In the genomic region with DNA sequence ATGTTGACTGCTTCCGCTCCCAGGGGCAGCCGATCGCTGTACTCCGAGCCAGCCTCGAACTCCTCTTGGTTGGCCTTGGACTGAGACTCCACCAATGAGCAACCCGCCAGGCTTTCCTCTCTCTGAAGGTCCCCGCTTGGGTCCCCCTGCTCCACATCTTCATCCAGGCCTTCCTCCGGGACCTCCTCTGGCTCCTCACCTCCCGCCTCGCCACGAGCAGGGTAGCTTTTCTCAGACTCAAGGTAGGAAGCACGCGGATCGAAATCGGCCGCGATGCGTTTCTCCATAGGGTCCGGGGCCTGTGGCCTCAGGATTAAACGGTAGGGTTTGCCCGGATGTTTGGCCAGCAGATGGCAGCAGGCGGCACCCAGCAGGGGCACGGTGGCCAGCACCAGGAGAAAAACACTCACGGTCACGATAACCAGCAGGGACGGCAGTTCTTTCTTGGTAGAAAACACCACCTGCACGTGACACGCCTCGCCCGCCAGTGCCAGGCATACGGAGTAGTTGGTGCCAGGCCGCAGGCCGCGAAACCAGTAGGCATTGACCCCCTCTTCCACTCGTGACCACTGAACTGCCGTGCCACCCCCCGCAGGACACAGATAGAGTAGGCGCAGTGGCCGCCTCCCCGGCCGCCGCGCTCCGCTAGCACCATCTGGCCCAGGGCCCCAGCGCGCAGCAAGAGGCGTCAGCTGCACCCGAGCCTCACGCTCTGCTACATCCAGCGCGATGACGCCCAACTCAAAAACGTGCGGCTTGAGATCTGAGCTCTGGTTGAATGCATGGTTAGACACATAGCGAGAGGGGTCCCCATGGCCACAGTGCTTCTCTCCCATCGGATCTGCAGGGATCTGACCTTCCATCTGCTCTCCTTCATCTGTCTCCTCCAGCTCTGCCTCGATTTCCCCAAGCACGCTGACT, we compare ENCODE assay signal across 8 mouse cellular contexts. TPM values are rescaled to one million over a fixed set of nuclear protein-coding genes. Genes with fewer than 3 reads are reported as not detected.
DNase-seq lines count a peak whose midpoint lies in the region; ATAC-seq and TF ChIP-seq lines count a peak whose summit lies in the region.

No protein-coding gene starts in this region.

- H3K27ac ChIP-seq in forebrain, embryonic 16.5 days (ENCODE audit: low read length), result peak overlapping the region; percentile 98
- no peak overlapping the region for H3K27ac ChIP-seq in intestine, embryonic 16.5 days (ENCODE audit: low read length)
- H3K27ac ChIP-seq in liver, adult 2 months (replicated peaks; ENCODE audit: insufficient read depth, low read depth, low read length), result no peak overlapping the region
- peak overlapping the region; percentile 47; the same call in 1 of the 2 replicates for H3K27ac ChIP-seq in midbrain, postnatal 0 days (ENCODE audit: low read depth, low read length)
- H3K27ac ChIP-seq in stomach, embryonic 16.5 days (ENCODE audit: low read length), result no peak overlapping the region

- H3K9me3 ChIP-seq in forebrain, embryonic 16.5 days (ENCODE audit: control insufficient read depth, low read length), result no peaks in the 10 kb centered on the region
- no peaks in the 10 kb centered on the region for H3K9me3 ChIP-seq in intestine, embryonic 16.5 days (ENCODE audit: control insufficient read depth, low read length)
- H3K9me3 ChIP-seq in midbrain, postnatal 0 days (ENCODE audit: low read length), result no peaks in the 10 kb centered on the region
- no peaks in the 10 kb centered on the region for H3K9me3 ChIP-seq in stomach, embryonic 16.5 days (replicated peaks; ENCODE audit: control insufficient read depth, low read length)

- WGBS in forebrain, embryonic 16.5 days, result 3% methylated on average over 58 of the region's 58 CpGs
- WGBS in intestine, embryonic 16.5 days, result 1% methylated on average over 58 of the region's 58 CpGs
- whole genome bisulfite sequencing in liver, adult 2 months, result 4% methylated on average over 58 of the region's 58 CpGs
- 1% methylated on average over 58 of the region's 58 CpGs for WGBS in midbrain, postnatal 0 days
- 2% methylated on average over 58 of the region's 58 CpGs for WGBS in stomach, embryonic 16.5 days

- peaks cover 67% of the 10 kb centered on the region for H3K4me1 ChIP-seq in forebrain, embryonic 16.5 days (replicated peaks; ENCODE audit: control insufficient read depth, insufficient read depth, low read length)
- peaks cover 41% of the 10 kb centered on the region for H3K4me1 ChIP-seq in intestine, embryonic 16.5 days (ENCODE audit: control insufficient read depth, insufficient read depth, low read length)
- H3K4me1 ChIP-seq in liver, adult 2 months (ENCODE audit: control insufficient read depth, insufficient read depth, low read length), result no peaks in the 10 kb centered on the region
- peaks cover 6% of the 10 kb centered on the region for H3K4me1 ChIP-seq in midbrain, postnatal 0 days (ENCODE audit: insufficient read depth, low read length)
- peaks cover 28% of the 10 kb centered on the region for H3K4me1 ChIP-seq in stomach, embryonic 16.5 days (ENCODE audit: control insufficient read depth, insufficient read depth, low read length)

- DNase-seq in frontal cortex, adult 2 months (ENCODE audit: extremely low spot score in 1 of 2, low spot score in 1 of 2), result no peak
- peak; percentile 29 for DNase-seq in cerebellum, adult 8-10 months
- no peak for DNase-seq in liver, adult 2 months (ENCODE audit: extremely low read depth, low read depth, low spot score)
- DNase-seq in midbrain, postnatal 0 days (ENCODE audit: low spot score), result peak; percentile 54

- peaks cover 21% of the 10 kb centered on the region for H3K27me3 ChIP-seq in forebrain, embryonic 16.5 days (replicated peaks; ENCODE audit: control insufficient read depth, insufficient read depth, low read length)
- peaks cover 85% of the 10 kb centered on the region for H3K27me3 ChIP-seq in intestine, embryonic 16.5 days (replicated peaks; ENCODE audit: control insufficient read depth, insufficient read depth, low read length)
- H3K27me3 ChIP-seq in liver, adult 2 months (ENCODE audit: control insufficient read depth, insufficient read depth, low read length), result peaks cover 33% of the 10 kb centered on the region
- peaks cover 60% of the 10 kb centered on the region for H3K27me3 ChIP-seq in midbrain, postnatal 0 days (ENCODE audit: insufficient read depth, low read length)
- peaks cover 79% of the 10 kb centered on the region for H3K27me3 ChIP-seq in stomach, embryonic 16.5 days (ENCODE audit: control insufficient read depth, insufficient read depth, low read length)

- ATAC-seq in frontal cortex, adult (ENCODE audit: low TSS enrichment), result peak; percentile 16; the same call in 1 of the 2 replicates
- ATAC-seq in forebrain, embryonic 16.5 days, result no peak
- ATAC-seq in intestine, embryonic 16.5 days, result 0 out of 2 replicates have a peak, but pooled peaks have one; percentile 26
- no peak for ATAC-seq in midbrain, postnatal 0 days (ENCODE audit: low FRiP score)
- ATAC-seq in stomach, embryonic 16.5 days (ENCODE audit: insufficient read depth, low FRiP score), result no peak

- no peak for TF ChIP-seq POLR2A in liver, adult 2 months (IDR thresholded peaks at IDR 0.05; ENCODE audit: extremely low read depth, insufficient read depth, low read length)

- H3K4me2 ChIP-seq in forebrain, embryonic 16.5 days (ENCODE audit: low read length), result peak overlapping the region; percentile 81
- H3K4me2 ChIP-seq in intestine, embryonic 16.5 days (ENCODE audit: low read depth, low read length), result peak overlapping the region; percentile 46
- peak overlapping the region; percentile 66 for H3K4me2 ChIP-seq in midbrain, postnatal 0 days (ENCODE audit: low read depth, low read length, poor library complexity, severe bottlenecking)
- peak overlapping the region; percentile 43 for H3K4me2 ChIP-seq in stomach, embryonic 16.5 days (ENCODE audit: low read depth, low read length)

- H3K4me3 ChIP-seq in forebrain, embryonic 16.5 days (replicated peaks; ENCODE audit: low read length), result peak overlapping the region; percentile 63
- H3K4me3 ChIP-seq in intestine, embryonic 16.5 days (ENCODE audit: low read length), result peak overlapping the region; percentile 28
- H3K4me3 ChIP-seq in liver, adult 2 months (ENCODE audit: insufficient read depth, low read depth, low read length), result no peak overlapping the region
- H3K4me3 ChIP-seq in midbrain, postnatal 0 days (ENCODE audit: low read depth, low read length), result peak overlapping the region; percentile 35
- peak overlapping the region; percentile 23 for H3K4me3 ChIP-seq in stomach, embryonic 16.5 days (replicated peaks; ENCODE audit: low read length)

- H3K79me2 ChIP-seq in liver, adult 2 months (ENCODE audit: control insufficient read depth, insufficient read depth, low read length), result no peaks in the 10 kb centered on the region

- peak; percentile 80 for TF ChIP-seq CTCF in liver, adult 2 months (IDR thresholded peaks at IDR 0.05; ENCODE audit: low read depth, low read length)
- peak; percentile 75 for TF ChIP-seq CTCF in midbrain, postnatal 0 days (IDR thresholded peaks at IDR 0.05)

- no peaks in the 10 kb centered on the region; the same call in 1 of the 2 replicates for H3K36me3 ChIP-seq in forebrain, embryonic 16.5 days (ENCODE audit: control insufficient read depth, insufficient read depth)
- H3K36me3 ChIP-seq in intestine, embryonic 16.5 days (ENCODE audit: control insufficient read depth, insufficient read depth, low read length), result no peaks in the 10 kb centered on the region
- H3K36me3 ChIP-seq in liver, adult 2 months (ENCODE audit: control insufficient read depth, insufficient read depth, low read length), result no peaks in the 10 kb centered on the region
- no peaks in the 10 kb centered on the region for H3K36me3 ChIP-seq in midbrain, postnatal 0 days (ENCODE audit: insufficient read depth, low read length)
- no peaks in the 10 kb centered on the region for H3K36me3 ChIP-seq in stomach, embryonic 16.5 days (ENCODE audit: control insufficient read depth, insufficient read depth, low read length)

- peak overlapping the region; percentile 76 for H3K9ac ChIP-seq in forebrain, embryonic 16.5 days (replicated peaks; ENCODE audit: low read depth, low read length)
- peak overlapping the region; percentile 5; the same call in 1 of the 2 replicates for H3K9ac ChIP-seq in intestine, embryonic 16.5 days (ENCODE audit: low read depth, low read length)
- no peak overlapping the region for H3K9ac ChIP-seq in liver, adult 2 months (ENCODE audit: low read depth, low read length)
- H3K9ac ChIP-seq in midbrain, postnatal 0 days (replicated peaks; ENCODE audit: low read length, poor library complexity, severe bottlenecking), result peak overlapping the region; percentile 63
- H3K9ac ChIP-seq in stomach, embryonic 16.5 days (ENCODE audit: low read length), result no peak overlapping the region

RNA-seq across cellular contexts. Expression of a gene that starts 6.1 kb away (rescaled TPM):
- 96.8 and 108 TPM in 2 replicates for polyA plus RNA-seq in frontal cortex, adult 2 months (2012; rRNA removed)
- 16.8 and 25.5 TPM in 2 replicates for polyA plus RNA-seq in forebrain, embryonic 16.5 days (2015; fragmentation: Nextera tagmentation; extraction: Ambion mirVana)
- 70.7 and 77.5 TPM in 2 replicates for polyA plus RNA-seq in intestine, embryonic 16.5 days (2015; fragmentation: Nextera tagmentation; extraction: Ambion mirVana)
- 1.4 and 1.5 TPM in 2 replicates for total RNA-seq in liver, adult 2 months (2014; rRNA removed)
- 6.8 and 7.7 TPM in 2 replicates for polyA plus RNA-seq in liver, adult 2 months (2012; rRNA removed)
- total RNA-seq in midbrain, postnatal 0 days (2014; rRNA removed), result 55.6 and 68.8 TPM in 2 replicates
- polyA plus RNA-seq in midbrain, postnatal 0 days (2015; fragmentation: Nextera tagmentation; extraction: Ambion mirVana), result 32.5 and 36.5 TPM in 2 replicates
- polyA plus RNA-seq in stomach, embryonic 16.5 days (2015; fragmentation: Nextera tagmentation; extraction: Ambion mirVana), result 120 and 128 TPM in 2 replicates

RNA-seq across cellular contexts. Expression of a gene that starts 6.1 kb away (rescaled TPM):
- 38.6 and 42.5 TPM in 2 replicates for polyA plus RNA-seq in frontal cortex, adult 2 months (2012; rRNA removed)
- 74.4 and 88.4 TPM in 2 replicates for polyA plus RNA-seq in forebrain, embryonic 16.5 days (2015; fragmentation: Nextera tagmentation; extraction: Ambion mirVana)
- 0.83 and 1.0 TPM in 2 replicates for polyA plus RNA-seq in intestine, embryonic 16.5 days (2015; fragmentation: Nextera tagmentation; extraction: Ambion mirVana)
- 0.07 TPM in 1 of 2 replicates, not detected in the other for total RNA-seq in liver, adult 2 months (2014; rRNA removed)
- not detected in 2 replicates for polyA plus RNA-seq in liver, adult 2 months (2012; rRNA removed)
- total RNA-seq in midbrain, postnatal 0 days (2014; rRNA removed), result 233 and 267 TPM in 2 replicates
- polyA plus RNA-seq in midbrain, postnatal 0 days (2015; fragmentation: Nextera tagmentation; extraction: Ambion mirVana), result 16.7 and 18.1 TPM in 2 replicates
- 1.3 TPM in 2 replicates for polyA plus RNA-seq in stomach, embryonic 16.5 days (2015; fragmentation: Nextera tagmentation; extraction: Ambion mirVana)

RNA-seq across cellular contexts. Expression of a gene that starts 51.5 kb away (rescaled TPM):
- 9.5 and 10.0 TPM in 2 replicates for polyA plus RNA-seq in frontal cortex, adult 2 months (2012; rRNA removed)
- polyA plus RNA-seq in forebrain, embryonic 16.5 days (2015; fragmentation: Nextera tagmentation; extraction: Ambion mirVana), result 7.4 and 8.1 TPM in 2 replicates
- 12.4 and 13.7 TPM in 2 replicates for polyA plus RNA-seq in intestine, embryonic 16.5 days (2015; fragmentation: Nextera tagmentation; extraction: Ambion mirVana)
- total RNA-seq in liver, adult 2 months (2014; rRNA removed), result 7.4 and 8.9 TPM in 2 replicates
- 13.8 and 15.2 TPM in 2 replicates for polyA plus RNA-seq in liver, adult 2 months (2012; rRNA removed)
- 5.6 and 9.0 TPM in 2 replicates for total RNA-seq in midbrain, postnatal 0 days (2014; rRNA removed)
- 2.9 and 3.2 TPM in 2 replicates for polyA plus RNA-seq in midbrain, postnatal 0 days (2015; fragmentation: Nextera tagmentation; extraction: Ambion mirVana)
- polyA plus RNA-seq in stomach, embryonic 16.5 days (2015; fragmentation: Nextera tagmentation; extraction: Ambion mirVana), result 17.9 and 19.0 TPM in 2 replicates

RNA-seq across cellular contexts. Expression of a gene that starts 54.9 kb away (rescaled TPM):
- polyA plus RNA-seq in frontal cortex, adult 2 months (2012; rRNA removed), result 99.9 and 102 TPM in 2 replicates
- 104 and 120 TPM in 2 replicates for polyA plus RNA-seq in forebrain, embryonic 16.5 days (2015; fragmentation: Nextera tagmentation; extraction: Ambion mirVana)
- polyA plus RNA-seq in intestine, embryonic 16.5 days (2015; fragmentation: Nextera tagmentation; extraction: Ambion mirVana), result 21.1 and 22.4 TPM in 2 replicates
- total RNA-seq in liver, adult 2 months (2014; rRNA removed), result 5.4 and 5.8 TPM in 2 replicates
- 7.8 and 8.1 TPM in 2 replicates for polyA plus RNA-seq in liver, adult 2 months (2012; rRNA removed)
- total RNA-seq in midbrain, postnatal 0 days (2014; rRNA removed), result 159 and 170 TPM in 2 replicates
- polyA plus RNA-seq in midbrain, postnatal 0 days (2015; fragmentation: Nextera tagmentation; extraction: Ambion mirVana), result 161 and 172 TPM in 2 replicates
- 23.7 and 26.0 TPM in 2 replicates for polyA plus RNA-seq in stomach, embryonic 16.5 days (2015; fragmentation: Nextera tagmentation; extraction: Ambion mirVana)

Comparison
In these comparisons a context has a peak if more than half of its experiments do, and no peak if none do; other contexts are left out.
1. ATAC-seq: peak in frontal cortex, adult (single experiment) and intestine, embryonic 16.5 days (single experiment); none in forebrain, embryonic 16.5 days (single experiment), midbrain, postnatal 0 days (single experiment) and stomach, embryonic 16.5 days (single experiment).
2. DNase-seq: peak in cerebellum, adult 8-10 months (single experiment) and midbrain, postnatal 0 days (single experiment); none in frontal cortex, adult 2 months (0 of 2) and liver, adult 2 months (single experiment).
3. H3K27ac ChIP-seq: peak in forebrain, embryonic 16.5 days (single experiment) and midbrain, postnatal 0 days (single experiment); none in intestine, embryonic 16.5 days (single experiment), liver, adult 2 months (single experiment) and stomach, embryonic 16.5 days (single experiment).
4. H3K9ac ChIP-seq: peak in forebrain, embryonic 16.5 days (single experiment), intestine, embryonic 16.5 days (single experiment) and midbrain, postnatal 0 days (single experiment); none in liver, adult 2 months (single experiment) and stomach, embryonic 16.5 days (single experiment).
5. Peak in every context shown above with its lines, with median percentiles within 50 percentile points of each other: H3K4me2 ChIP-seq.